Comparison of ENCODE assay signal across 14 mouse cellular contexts in the genomic region with DNA sequence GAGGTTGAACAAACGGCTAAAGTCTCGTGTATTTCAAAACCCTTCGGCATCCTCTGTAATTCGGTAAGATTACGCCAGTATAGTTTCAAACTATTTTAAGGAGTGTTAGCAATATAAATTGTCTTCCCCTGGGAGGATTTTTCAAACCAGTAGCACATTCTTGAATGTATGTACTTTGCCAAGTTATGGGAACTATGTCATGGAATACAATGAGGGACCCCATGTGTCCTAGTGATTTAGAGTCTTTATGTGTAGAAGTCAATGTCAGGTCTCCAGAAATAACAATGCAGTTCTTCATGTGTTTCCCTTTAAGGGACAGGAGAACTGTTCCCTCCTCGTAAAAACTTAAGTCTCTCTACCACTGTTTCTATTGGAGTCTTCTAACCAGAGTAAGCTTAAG.
"Had no signal": no experiment of that assay in that cellular context is flagged by ENCODE, and none has a peak within 500 bp of the region (broad histone marks: within the 10 kb centered on the region; RNA-seq: fewer than 3 reads in every experiment).

No protein-coding gene starts in this region.

- H3K9ac ChIP-seq: liver, embryonic 12.5 days; liver, embryonic 15.5 days; midbrain, embryonic 12.5 days; midbrain, embryonic 15.5 days; neural tube, embryonic 12.5 days; neural tube, embryonic 15.5 days had no signal

- H3K36me3 ChIP-seq: liver, embryonic 12.5 days; liver, embryonic 15.5 days; midbrain, embryonic 12.5 days; midbrain, embryonic 15.5 days; neural tube, embryonic 12.5 days; neural tube, embryonic 15.5 days had no signal

- H3K4me3 ChIP-seq: layer of hippocampus, adult 2 months; liver, embryonic 12.5 days; liver, embryonic 15.5 days; midbrain, embryonic 12.5 days; midbrain, embryonic 15.5 days; neural tube, embryonic 12.5 days; neural tube, embryonic 15.5 days had no signal

- ATAC-seq: liver, embryonic 12.5 days; midbrain, embryonic 15.5 days had no signal

- H3K4me2 ChIP-seq: liver, embryonic 12.5 days; liver, embryonic 15.5 days; midbrain, embryonic 12.5 days; midbrain, embryonic 15.5 days; neural tube, embryonic 12.5 days; neural tube, embryonic 15.5 days had no signal

- H3K9me3 ChIP-seq: liver, embryonic 12.5 days; liver, embryonic 15.5 days; midbrain, embryonic 12.5 days; midbrain, embryonic 15.5 days; neural tube, embryonic 12.5 days; neural tube, embryonic 15.5 days had no signal

- H3K27me3 ChIP-seq: liver, embryonic 12.5 days; liver, embryonic 15.5 days; midbrain, embryonic 12.5 days; midbrain, embryonic 15.5 days; neural tube, embryonic 12.5 days; neural tube, embryonic 15.5 days had no signal

- DNase-seq: kidney, adult 2 months; kidney, postnatal 25 days; liver; lung, adult 18-20 months; lung, postnatal 36 days; thymus, adult 18-20 months; thymus, postnatal 36 days had no signal

- H3K27ac ChIP-seq: layer of hippocampus, adult 2 months; liver, embryonic 12.5 days; liver, embryonic 15.5 days; midbrain, embryonic 12.5 days; midbrain, embryonic 15.5 days; neural tube, embryonic 12.5 days; neural tube, embryonic 15.5 days had no signal

- H3K4me1 ChIP-seq: liver, embryonic 12.5 days; liver, embryonic 15.5 days; midbrain, embryonic 12.5 days; midbrain, embryonic 15.5 days; neural tube, embryonic 12.5 days; neural tube, embryonic 15.5 days had no signal
